Mouse (Mus musculus) MEL (cell line): ENCODE results near the gene Pdlim4.

Experiments used
- CTCF ChIP-seq, 3 experiments: IDR thresholded peaks in 2 of 3; conservative IDR thresholded peaks in 1 of 3; 2 replicates each; pipeline ENCODE4 v1.5.1; 2011 to 2012; ENCODE audit warnings: low read length in 3 of 3, low read depth in 2 of 3, mild to moderate bottlenecking in 2 of 3, improper control_type of control experiment in 1 of 3, inconsistent platforms in 1 of 3, mixed read lengths in 1 of 3, moderate library complexity in 1 of 3; ENCODE audit not compliant: control insufficient read depth in 1 of 3, insufficient read depth in 1 of 3, poor library complexity in 1 of 3, severe bottlenecking in 1 of 3
- ETS1 ChIP-seq: IDR thresholded peaks from 2 replicates; pipeline ENCODE4 v1.6.1; 2012; ENCODE audit warnings: low read depth, mild to moderate bottlenecking, inconsistent platforms, low read length, improper control_type of control experiment, moderate library complexity
- KAT2A ChIP-seq: conservative IDR thresholded peaks from 2 replicates; pipeline ENCODE4 v1.6.1; 2012; ENCODE audit warnings: low read depth, low read length, improper control_type of control experiment, inconsistent platforms
- MAX ChIP-seq: IDR thresholded peaks from 2 replicates; pipeline ENCODE4 v1.6.1; 2011; ENCODE audit warnings: low read length, improper control_type of control experiment
- POLR2A ChIP-seq, 2 experiments: IDR thresholded peaks; 2 replicates each; pipeline ENCODE4 v1.6.1; 2011 to 2012; ENCODE audit warnings: low read length in 2 of 2, mild to moderate bottlenecking in 2 of 2, control low read depth in 1 of 2, improper control_type of control experiment in 1 of 2, low read depth in 1 of 2, moderate library complexity in 1 of 2; ENCODE audit not compliant: control insufficient read depth in 1 of 2, insufficient read depth in 1 of 2, poor library complexity in 1 of 2
- SIN3A ChIP-seq: IDR thresholded peaks from 2 replicates; pipeline ENCODE4 v1.6.1; 2012; ENCODE audit warnings: low read length, improper control_type of control experiment, inconsistent platforms
- UBTF ChIP-seq: IDR thresholded peaks from 2 replicates; pipeline ENCODE4 v1.6.1; 2012; ENCODE audit warnings: low read depth, mild to moderate bottlenecking, inconsistent platforms, low read length, improper control_type of control experiment, moderate library complexity, borderline replicate concordance; ENCODE audit not compliant: insufficient read depth

DNA sequence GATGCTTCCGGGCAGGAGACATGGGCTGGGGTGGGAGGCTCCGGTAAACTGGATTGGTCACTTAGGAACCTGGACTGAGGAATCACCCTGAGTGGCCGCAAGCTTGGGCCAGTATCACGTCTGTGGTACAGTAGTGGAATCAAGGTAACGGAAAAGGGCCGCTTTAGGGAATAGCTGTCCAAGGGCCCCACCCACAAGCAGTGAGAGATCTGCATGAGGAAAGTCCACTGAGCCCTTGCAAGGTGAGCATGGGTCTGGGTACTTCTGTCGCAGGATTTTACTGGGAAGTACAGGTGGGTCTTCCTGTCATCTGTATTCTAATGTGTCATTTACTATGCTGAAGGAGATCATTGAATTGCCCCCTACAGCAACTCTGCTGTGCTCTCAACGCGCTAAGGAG lies 32.9 kb upstream of the Pdlim4 start:
- no peak for TF ChIP-seq KAT2A
- TF ChIP-seq MAX: no peak
- TF ChIP-seq CTCF (IDR thresholded peaks at IDR 0.05 in 2 of 3, conservative IDR thresholded peaks at IDR 0.05 in 1 of 3; ENCODE audit: control insufficient read depth in 1 of 3, insufficient read depth in 1 of 3, low read depth in 2 of 3, low read length in 3 of 3, poor library complexity in 1 of 3, severe bottlenecking in 1 of 3): no peak
- no peak for TF ChIP-seq POLR2A (IDR thresholded peaks at IDR 0.05; ENCODE audit: control insufficient read depth in 1 of 2, insufficient read depth in 1 of 2, low read depth in 1 of 2, low read length in 2 of 2, poor library complexity in 1 of 2)
- no peak for TF ChIP-seq SIN3A
- TF ChIP-seq ETS1: no peak
- TF ChIP-seq UBTF: no peak
